Mouse (Mus musculus) hindbrain, embryonic 16.5 days (tissue): ENCODE measurements around the gene Wiz. TPM values are rescaled to one million over a fixed set of nuclear protein-coding genes. Genes with fewer than 3 reads are reported as not detected.

ENCODE experiments used
- ATAC-seq: fragments of 200-750 bp; cut with Nextera tagmentation; 2 replicates; pipeline ENCODE4 v1.8.0; 2017; ENCODE audit warnings: moderate TSS enrichment, moderate library complexity
- H3K27ac ChIP-seq: fragments of 300-500 bp; sonication (generic); 2 replicates; pipeline ENCODE4 v1.5.1; 2014; ENCODE audit warnings: low read depth, mild to moderate bottlenecking, control low read depth, low read length, moderate library complexity
- H3K27me3 ChIP-seq: fragments of 300-500 bp; sonication (generic); replicated peaks from 2 replicates; pipeline ENCODE4 v1.6.1; 2014; ENCODE audit warnings: low read length; ENCODE audit not compliant: control insufficient read depth, insufficient read depth
- H3K36me3 ChIP-seq: fragments of 300-500 bp; sonication (generic); 2 replicates; pipeline ENCODE4 v1.6.1; 2014; ENCODE audit warnings: mild to moderate bottlenecking, low read length, moderate library complexity, mixed read lengths; ENCODE audit not compliant: control insufficient read depth, insufficient read depth
- H3K4me1 ChIP-seq: fragments of 300-500 bp; sonication (generic); 2 replicates; pipeline ENCODE4 v1.6.1; 2014; ENCODE audit warnings: low read depth, low read length; ENCODE audit not compliant: control insufficient read depth, insufficient read depth
- H3K4me2 ChIP-seq: fragments of 300-500 bp; sonication (generic); 2 replicates; pipeline ENCODE4 v1.6.1; 2014; ENCODE audit warnings: mild to moderate bottlenecking, low read length, control low read depth, moderate library complexity
- H3K4me3 ChIP-seq: fragments of 300-500 bp; sonication (generic); 2 replicates; pipeline ENCODE4 v1.5.1; 2014; ENCODE audit warnings: mild to moderate bottlenecking, low read length, control low read depth, moderate library complexity
- H3K9ac ChIP-seq: fragments of 300-500 bp; sonication (generic); 2 replicates; pipeline ENCODE4 v1.6.1; 2014; ENCODE audit warnings: low read depth, mild to moderate bottlenecking, control low read depth, low read length, moderate library complexity
- H3K9me3 ChIP-seq: fragments of 300-500 bp; sonication (generic); 2 replicates; pipeline ENCODE4 v1.6.1; 2014; ENCODE audit warnings: mild to moderate bottlenecking, low read length, moderate library complexity; ENCODE audit not compliant: control insufficient read depth
- WGBS: fragments of 180-500 bp; shearing (Covaris S2); extraction: QIAGEN DNeasy Blood & Tissue Kit; methylation state at CpG from one replicate; pipeline ENCODE4 v1.1.7; 2014; 5-methylcytosine and 5-hydroxymethylcytosine counted together
- polyA plus RNA-seq: library from polyadenylated mRNA; unstranded; fragments of >200 nt; fragmentation: Nextera tagmentation; extraction: Ambion mirVana; gene quantifications from 2 replicates; pipeline ENCODE4 v1.2.1, GENCODE M21; 2015

Gene Wiz
- polyA plus RNA-seq, 1 experiment from 2014 or later = 28.5 TPM

GRCm38 (mm10) chr17:32386659-32387432 is 2.4 kb downstream of the Wiz start:
- Histone ChIP-seq H3K9me3 (no peaks in the 10 kb centered on the region), H3K27me3 (peaks cover 7% of the 10 kb centered on the region), H3K4me2 (no peak overlapping the region), H3K27ac (no peak overlapping the region), H3K36me3 (peaks cover 17% of the 10 kb centered on the region), H3K4me3 (no peak overlapping the region), H3K9ac (no peak overlapping the region), H3K4me1 (peaks cover 11% of the 10 kb centered on the region)
- WGBS = 75% methylated on average over 9 of the region's 9 CpGs
- no peak for ATAC-seq

GRCm38 (mm10) chr17:32383661-32384060 is 5.6 kb downstream of the Wiz start:
- Histone ChIP-seq H3K27ac (no peak overlapping the region), H3K4me2 (no peak overlapping the region), H3K9me3 (no peaks in the 10 kb centered on the region), H3K36me3 (peaks cover 23% of the 10 kb centered on the region), H3K4me1 (peaks cover 11% of the 10 kb centered on the region), H3K9ac (no peak overlapping the region), H3K4me3 (no peak overlapping the region), H3K27me3 (no peaks in the 10 kb centered on the region)
- 72% methylated on average over 5 of the region's 5 CpGs for WGBS
- ATAC-seq = no peak

- H3K27me3 ChIP-seq = no peaks in the 10 kb centered on the region
- H3K4me1 ChIP-seq = peaks cover 3% of the 10 kb centered on the region
- no peak overlapping the region for H3K4me3 ChIP-seq
- peak; percentile 83 for ATAC-seq
- no peak overlapping the region for H3K4me2 ChIP-seq
- 73% methylated on average over 7 of the region's 7 CpGs for WGBS
- H3K9ac ChIP-seq = no peak overlapping the region
- H3K27ac ChIP-seq = no peak overlapping the region
- H3K36me3 ChIP-seq = peaks cover 28% of the 10 kb centered on the region
- no peaks in the 10 kb centered on the region for H3K9me3 ChIP-seq
These were observed 6.7 kb downstream of the Wiz start for GRCm38 (mm10) chr17:32382576-32382975.

GRCm38 (mm10) chr17:32378786-32379185 is 10.5 kb downstream of the Wiz start:
- H3K27me3 ChIP-seq = no peaks in the 10 kb centered on the region

GRCm38 (mm10) chr17:32377137-32377536 is 12.1 kb downstream of the Wiz start:
- Histone ChIP-seq H3K27ac (no peak overlapping the region), H3K4me3 (no peak overlapping the region), H3K4me2 (no peak overlapping the region), H3K4me1 (no peaks in the 10 kb centered on the region), H3K36me3 (peaks cover 23% of the 10 kb centered on the region), H3K9me3 (no peaks in the 10 kb centered on the region), H3K9ac (no peak overlapping the region), H3K27me3 (no peaks in the 10 kb centered on the region)
- 77% methylated on average over 9 of the region's 9 CpGs for WGBS
- ATAC-seq = no peak

More at GRCm38 (mm10) chr17:32378786-32379185, 10.5 kb downstream of the Wiz start:
- H3K4me2 ChIP-seq = no peak overlapping the region
- no peaks in the 10 kb centered on the region for H3K9me3 ChIP-seq
- peaks cover 29% of the 10 kb centered on the region for H3K36me3 ChIP-seq
- H3K4me3 ChIP-seq = no peak overlapping the region
- H3K4me1 ChIP-seq = no peaks in the 10 kb centered on the region; the same call in 1 of the 2 replicates
- ATAC-seq = no peak
- no peak overlapping the region for H3K27ac ChIP-seq
- 93% methylated on average over 2 of the region's 2 CpGs for WGBS
- no peak overlapping the region for H3K9ac ChIP-seq

GRCm38 (mm10) chr17:32376475-32376874 is 12.8 kb downstream of the Wiz start:
- WGBS = 91% methylated on average over 15 of the region's 15 CpGs
- Histone ChIP-seq H3K4me3 (no peak overlapping the region), H3K36me3 (peaks cover 23% of the 10 kb centered on the region), H3K27ac (no peak overlapping the region), H3K9ac (no peak overlapping the region), H3K27me3 (no peaks in the 10 kb centered on the region), H3K4me2 (no peak overlapping the region), H3K9me3 (no peaks in the 10 kb centered on the region), H3K4me1 (no peaks in the 10 kb centered on the region)
- ATAC-seq = no peak

- peak overlapping the region; percentile 1; the same call in 1 of the 2 replicates for H3K4me3 ChIP-seq
- no peaks in the 10 kb centered on the region for H3K27me3 ChIP-seq
- H3K27ac ChIP-seq = no peak overlapping the region
- no peak for ATAC-seq
- H3K4me2 ChIP-seq = peak overlapping the region; percentile 34; the same call in 1 of the 2 replicates
- 25% methylated on average over 11 of the region's 17 CpGs for WGBS
- H3K9ac ChIP-seq = no peak overlapping the region
- H3K4me1 ChIP-seq = peaks cover 7% of the 10 kb centered on the region; the same call in 1 of the 2 replicates
- H3K9me3 ChIP-seq = no peaks in the 10 kb centered on the region
- H3K36me3 ChIP-seq = peaks cover 8% of the 10 kb centered on the region; the same call in 1 of the 2 replicates
These were observed 20.2 kb downstream of the Wiz start for GRCm38 (mm10) chr17:32368991-32369578.

GRCm38 (mm10) chr17:32367706-32368105 is 21.5 kb downstream of the Wiz start:
- 90% methylated on average over 11 of the region's 11 CpGs for WGBS

GRCm38 (mm10) chr17:32365296-32365695 is 23.9 kb downstream of the Wiz start:
- no peak overlapping the region for H3K4me3 ChIP-seq
- no peak overlapping the region for H3K27ac ChIP-seq
- peaks cover 15% of the 10 kb centered on the region for H3K36me3 ChIP-seq
- peaks cover 25% of the 10 kb centered on the region for H3K4me1 ChIP-seq
- H3K9me3 ChIP-seq = no peaks in the 10 kb centered on the region
- no peak overlapping the region; the same call in 1 of the 2 replicates for H3K4me2 ChIP-seq
- no peak overlapping the region for H3K9ac ChIP-seq
- no peaks in the 10 kb centered on the region for H3K27me3 ChIP-seq
- no peak for ATAC-seq
- 72% methylated on average over 1 of the region's 1 CpGs for WGBS

More at GRCm38 (mm10) chr17:32367706-32368105, 21.5 kb downstream of the Wiz start:
- Histone ChIP-seq H3K9me3 (no peaks in the 10 kb centered on the region), H3K27ac (no peak overlapping the region), H3K4me3 (no peak overlapping the region), H3K27me3 (no peaks in the 10 kb centered on the region), H3K9ac (no peak overlapping the region), H3K4me1 (peaks cover 17% of the 10 kb centered on the region), H3K36me3 (peaks cover 8% of the 10 kb centered on the region; the same call in 1 of the 2 replicates), H3K4me2 (no peak overlapping the region)
- ATAC-seq = no peak
